Mouse (Mus musculus): Measurements from ENCODE around the gene Mmadhc.

Gene Mmadhc

GRCm38 (mm10) chr2:50296109-50296986, at the start of gene Mmadhc:
TSS of gene Mmadhc (minus strand) at chr2:50296801.
- peak; percentile 88 for DNase-seq

- no peak for DNase-seq
Observed at GRCm38 (mm10) chr2:50343598-50343997, 47.0 kb upstream of the Mmadhc start.

GRCm38 (mm10) chr2:50339061-50339460, 42.5 kb upstream of the Mmadhc start:
- DNase-seq: no peak

- no peak for DNase-seq
Observed at GRCm38 (mm10) chr2:50337596-50337995, 41.0 kb upstream of the Mmadhc start.

- DNase-seq: no peak
Observed at GRCm38 (mm10) chr2:50331716-50332270, 35.2 kb upstream of the Mmadhc start.

GRCm38 (mm10) chr2:50328181-50328580, 31.6 kb upstream of the Mmadhc start:
- DNase-seq: no peak

GRCm38 (mm10) chr2:50324799-50325198, 28.2 kb upstream of the Mmadhc start:
- DNase-seq: no peak

- DNase-seq: no peak
Observed at GRCm38 (mm10) chr2:50306663-50307320, 10.2 kb upstream of the Mmadhc start.

- DNase-seq: no peak
Observed at GRCm38 (mm10) chr2:50304824-50305577, 8.4 kb upstream of the Mmadhc start.

- DNase-seq: peak; percentile 13
Observed at GRCm38 (mm10) chr2:50296987-50297350, 368 bp upstream of the Mmadhc start.

- DNase-seq: no peak
Observed at GRCm38 (mm10) chr2:50295562-50295961, 1.0 kb downstream of the Mmadhc start.

- no peak for DNase-seq
Observed at GRCm38 (mm10) chr2:50294084-50294483, 2.5 kb downstream of the Mmadhc start.

GRCm38 (mm10) chr2:50293572-50293971, 3.0 kb downstream of the Mmadhc start:
- DNase-seq: no peak

- DNase-seq: no peak
Observed at GRCm38 (mm10) chr2:50291901-50292300, 4.7 kb downstream of the Mmadhc start.

GRCm38 (mm10) chr2:50290754-50291153, 5.8 kb downstream of the Mmadhc start:
- no peak for DNase-seq

- no peak for DNase-seq
Observed at GRCm38 (mm10) chr2:50284781-50285180, 11.8 kb downstream of the Mmadhc start.

GRCm38 (mm10) chr2:50284040-50284439, 12.6 kb downstream of the Mmadhc start:
- DNase-seq: no peak

- no peak for DNase-seq
Observed at GRCm38 (mm10) chr2:50276715-50277114, 19.9 kb downstream of the Mmadhc start.

GRCm38 (mm10) chr2:50273415-50273814, 23.2 kb downstream of the Mmadhc start:
- DNase-seq: no peak

GRCm38 (mm10) chr2:50272165-50272564, 24.4 kb downstream of the Mmadhc start:
- DNase-seq: no peak

- no peak for DNase-seq
Observed at GRCm38 (mm10) chr2:50268514-50268913, 28.1 kb downstream of the Mmadhc start.

GRCm38 (mm10) chr2:50267046-50267445, 29.6 kb downstream of the Mmadhc start:
- DNase-seq: no peak

GRCm38 (mm10) chr2:50265215-50265785, 31.3 kb downstream of the Mmadhc start:
- DNase-seq: no peak

All from cerebellum, adult 11-12 months (tissue).